Mouse (Mus musculus): ENCODE data around the gene Olfr1367. TPM values are rescaled to one million over a fixed set of nuclear protein-coding genes. Genes with fewer than 3 reads are reported as not detected.
"Not testable (repeated sequence)": the region's sequence is repeated elsewhere in the genome, so short reads cannot be mapped to it uniquely, and the experiment has no call there.

Gene Olfr1367
- polyA plus RNA-seq, 1 experiment from 2014 or later: not detected

DNA sequence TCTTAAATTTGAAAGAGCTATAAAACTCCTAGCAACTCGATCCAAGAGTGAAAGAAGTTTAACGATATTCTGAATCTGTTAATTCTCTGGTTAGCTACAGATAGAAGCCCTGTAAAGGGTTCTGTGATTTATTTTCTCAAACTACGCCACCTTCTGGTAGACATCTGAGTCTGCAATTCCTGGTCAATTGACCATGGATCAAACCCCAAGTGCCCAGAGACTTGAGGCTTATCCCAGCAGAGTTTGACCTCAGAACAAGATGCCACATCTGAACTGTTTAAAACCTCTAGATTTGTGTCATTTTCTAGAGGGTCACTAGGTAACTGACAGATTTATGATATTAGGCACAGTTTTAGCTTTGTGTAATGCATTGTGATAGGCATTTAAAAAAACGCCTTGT, 20.5 kb upstream of the Olfr1367 start:
- Histone ChIP-seq H3K4me2 (peak overlapping the region; percentile 68), H3K4me1 (peaks cover 19% of the 10 kb centered on the region), H3K4me3 (0 out of 2 replicates have a peak overlapping the region, but pooled peaks have one; percentile 53), H3K36me3 (no peaks in the 10 kb centered on the region), H3K27me3 (replicated peaks) (peaks cover 45% of the 10 kb centered on the region), H3K27ac (no peak overlapping the region), H3K9me3 (replicated peaks) (no peaks in the 10 kb centered on the region), H3K9ac (no peak overlapping the region)
- no peak for ATAC-seq
- 6% methylated on average over 4 of the region's 4 CpGs for WGBS (ENCODE audit: insufficient replicate concordance)

DNA sequence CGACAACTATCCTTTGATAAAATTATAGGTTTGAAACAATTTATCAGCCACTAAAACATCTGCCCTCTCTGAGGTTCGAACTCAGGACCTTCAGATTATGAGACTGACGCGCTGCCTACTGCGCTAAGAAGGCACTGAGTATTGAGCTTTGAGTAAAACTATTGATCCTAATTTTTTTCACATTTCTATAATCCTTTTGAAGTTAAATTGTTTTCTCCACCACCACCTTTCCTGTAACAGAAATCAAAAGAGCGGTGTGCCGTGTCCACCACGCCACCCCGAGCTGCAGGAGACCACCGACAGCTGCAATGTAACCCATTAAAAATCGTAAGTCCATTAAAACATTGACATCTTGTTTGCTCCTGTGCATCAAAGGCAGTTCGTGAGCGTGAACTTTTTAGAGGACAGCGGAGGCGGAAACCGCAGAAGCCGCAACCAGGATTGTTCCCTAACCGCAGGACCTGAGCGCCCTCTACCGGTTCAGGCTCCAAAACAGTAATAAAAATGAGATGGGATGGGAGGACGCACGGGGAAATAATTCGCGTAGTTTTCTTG, 20.0 kb upstream of the Olfr1367 start:
- peaks cover 40% of the 10 kb centered on the region for H3K27me3 ChIP-seq (replicated peaks)
- H3K36me3 ChIP-seq: no peaks in the 10 kb centered on the region
- no peaks in the 10 kb centered on the region for H3K9me3 ChIP-seq (replicated peaks)
- peaks cover 18% of the 10 kb centered on the region for H3K4me1 ChIP-seq
- H3K4me2 ChIP-seq: peak overlapping the region; percentile 68
- no peak overlapping the region for H3K27ac ChIP-seq
- H3K4me3 ChIP-seq: peak overlapping the region; percentile 53
- ATAC-seq: peak; percentile 73; the same call in 1 of the 2 replicates
- under 1% methylated on average over 24 of the region's 24 CpGs for WGBS (ENCODE audit: insufficient replicate concordance)
- H3K9ac ChIP-seq: 0 out of 2 replicates have a peak overlapping the region, but pooled peaks have one; percentile 17

DNA sequence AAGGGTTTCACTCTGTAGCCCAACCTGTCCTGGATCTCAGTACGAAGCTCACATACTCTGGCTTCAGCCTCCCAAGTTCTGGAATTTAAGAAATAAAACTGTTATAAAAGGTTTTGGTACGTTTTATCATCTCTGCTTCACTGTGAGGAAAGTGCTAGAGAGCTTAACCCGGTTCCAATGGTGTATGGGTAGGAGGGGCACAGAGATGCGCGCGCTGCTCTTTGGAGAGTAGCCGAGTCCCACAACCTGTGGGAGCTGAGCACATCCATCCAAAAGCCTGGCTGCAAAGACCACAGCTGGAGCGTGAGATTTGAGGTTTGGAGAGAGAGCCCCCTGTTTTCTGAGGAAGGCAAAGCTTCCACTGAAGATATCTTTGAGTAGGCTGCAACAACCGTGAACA, 19.3 kb upstream of the Olfr1367 start:
- peak; percentile 58; the same call in 1 of the 2 replicates for ATAC-seq

DNA sequence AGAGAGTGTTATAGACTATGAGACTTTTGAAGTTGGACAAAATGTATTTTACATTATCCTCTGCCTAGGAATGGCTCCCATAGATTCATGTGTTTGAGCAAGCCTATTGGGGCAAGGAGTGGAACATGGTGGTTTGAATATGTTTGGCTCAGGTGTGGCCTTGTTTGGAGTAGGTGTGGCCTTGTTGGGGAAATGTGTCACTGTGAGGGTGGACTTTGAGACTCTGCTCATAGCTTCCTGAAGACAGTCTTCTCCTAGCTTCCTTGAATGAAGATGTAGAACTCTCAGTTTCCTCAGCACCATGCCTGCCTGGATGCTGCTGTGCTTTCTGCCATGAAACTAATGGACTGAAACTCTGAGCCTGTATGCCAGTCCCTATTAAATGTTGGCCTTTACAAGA, 3.9 kb downstream of the Olfr1367 start:
- H3K27me3 ChIP-seq (replicated peaks): 0 out of 2 replicates have a peak, but pooled peaks cover 8% of the 10 kb centered on the region
- no peaks in the 10 kb centered on the region for H3K36me3 ChIP-seq
- H3K4me2 ChIP-seq: no peak overlapping the region
- H3K9me3 ChIP-seq (replicated peaks): no peaks in the 10 kb centered on the region
- no peak overlapping the region for H3K9ac ChIP-seq
- H3K27ac ChIP-seq: no peak overlapping the region
- ATAC-seq: no peak
- H3K4me1 ChIP-seq: no peaks in the 10 kb centered on the region
- H3K4me3 ChIP-seq: no peak overlapping the region

More for the DNA sequence above, 19.3 kb upstream of the Olfr1367 start:
- 2% methylated on average over 9 of the region's 9 CpGs for WGBS (ENCODE audit: insufficient replicate concordance)
- peaks cover 13% of the 10 kb centered on the region for H3K4me1 ChIP-seq
- no peaks in the 10 kb centered on the region for H3K36me3 ChIP-seq
- H3K9ac ChIP-seq: peak overlapping the region; percentile 17; the same call in 1 of the 2 replicates
- H3K27me3 ChIP-seq (replicated peaks): peaks cover 35% of the 10 kb centered on the region
- H3K4me3 ChIP-seq: peak overlapping the region; percentile 53
- H3K4me2 ChIP-seq: peak overlapping the region; percentile 68
- H3K27ac ChIP-seq: no peak overlapping the region
- H3K9me3 ChIP-seq (replicated peaks): no peaks in the 10 kb centered on the region

DNA sequence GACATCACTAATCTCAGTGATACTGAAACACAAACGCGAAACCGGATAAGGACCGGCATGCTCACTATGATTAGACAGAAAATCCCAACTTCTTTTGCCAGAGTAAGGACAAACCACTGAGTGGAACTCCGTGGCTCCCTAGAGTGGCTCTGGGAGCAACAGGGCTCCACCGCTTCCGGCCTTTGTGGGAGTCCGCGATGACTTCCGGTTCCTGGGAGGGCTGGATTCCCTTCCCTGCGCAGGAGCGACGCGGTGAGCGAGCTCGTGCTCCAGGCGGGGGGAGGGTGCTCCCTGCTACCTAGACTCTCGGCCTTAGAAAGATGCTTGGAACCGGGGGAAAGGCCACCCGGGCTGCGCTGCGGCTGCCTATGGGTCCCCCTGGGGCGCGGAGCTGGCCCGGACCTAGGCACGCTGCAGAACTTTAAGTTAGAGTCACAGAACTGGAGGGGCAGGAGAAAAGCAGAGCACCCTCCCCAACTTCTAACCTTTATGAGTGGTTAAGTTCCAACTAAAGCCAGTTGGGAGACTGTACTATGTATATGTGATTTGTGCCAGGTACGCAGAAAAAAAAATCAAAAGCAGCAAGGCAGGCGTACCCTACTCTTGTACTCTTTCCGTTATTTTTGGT, 16.0 kb downstream of the Olfr1367 start, which contains the start of gene Zscan12:
Gene Zscan12, plus strand, starts transcription at position 200 of the 628 bp plus-strand sequence.
- H3K27ac ChIP-seq: peak within 1 kb of the TSS; percentile 75
- H3K4me3 ChIP-seq: peak within 1 kb of the TSS; percentile 72
- peak within 1 kb of the TSS; percentile 66 for H3K4me2 ChIP-seq
- no peaks in the 10 kb centered on the region for H3K27me3 ChIP-seq (replicated peaks)
- ATAC-seq: peak; percentile 100
- peaks cover 16% of the 10 kb centered on the region for H3K36me3 ChIP-seq
- WGBS (ENCODE audit: insufficient replicate concordance): under 1% methylated on average over 29 of the region's 29 CpGs
- peak within 1 kb of the TSS; percentile 85 for H3K9ac ChIP-seq
- H3K4me1 ChIP-seq: peaks cover 26% of the 10 kb centered on the region
- no peaks in the 10 kb centered on the region for H3K9me3 ChIP-seq (replicated peaks)

DNA sequence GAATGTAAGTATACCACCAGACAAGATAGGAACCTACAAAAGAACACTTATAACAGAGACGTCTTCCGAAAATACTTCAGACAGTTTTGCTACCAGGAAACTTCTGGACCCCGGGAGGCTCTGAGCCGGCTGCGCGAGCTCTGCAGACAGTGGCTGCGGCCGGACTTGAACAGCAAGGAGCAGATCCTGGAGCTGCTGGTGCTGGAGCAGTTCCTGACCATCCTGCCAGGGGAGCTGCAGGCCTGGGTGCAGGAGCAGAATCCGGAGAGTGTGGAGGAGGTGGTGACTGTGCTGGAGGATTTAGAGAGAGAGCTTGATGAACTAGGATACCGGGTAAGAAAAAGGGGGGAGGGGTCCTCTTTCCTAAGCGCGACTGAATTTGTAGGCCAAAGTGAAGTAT, 17.0 kb downstream of the Olfr1367 start:
- H3K4me1 ChIP-seq: peaks cover 33% of the 10 kb centered on the region
- no peaks in the 10 kb centered on the region for H3K27me3 ChIP-seq (replicated peaks)
- peak overlapping the region; percentile 72 for H3K4me3 ChIP-seq
- peak overlapping the region; percentile 66 for H3K4me2 ChIP-seq
- no peak for ATAC-seq
- no peak overlapping the region for H3K27ac ChIP-seq
- WGBS (ENCODE audit: insufficient replicate concordance): 65% methylated on average over 12 of the region's 12 CpGs
- H3K36me3 ChIP-seq: peaks cover 21% of the 10 kb centered on the region
- peak overlapping the region; percentile 85 for H3K9ac ChIP-seq
- no peaks in the 10 kb centered on the region for H3K9me3 ChIP-seq (replicated peaks)

DNA sequence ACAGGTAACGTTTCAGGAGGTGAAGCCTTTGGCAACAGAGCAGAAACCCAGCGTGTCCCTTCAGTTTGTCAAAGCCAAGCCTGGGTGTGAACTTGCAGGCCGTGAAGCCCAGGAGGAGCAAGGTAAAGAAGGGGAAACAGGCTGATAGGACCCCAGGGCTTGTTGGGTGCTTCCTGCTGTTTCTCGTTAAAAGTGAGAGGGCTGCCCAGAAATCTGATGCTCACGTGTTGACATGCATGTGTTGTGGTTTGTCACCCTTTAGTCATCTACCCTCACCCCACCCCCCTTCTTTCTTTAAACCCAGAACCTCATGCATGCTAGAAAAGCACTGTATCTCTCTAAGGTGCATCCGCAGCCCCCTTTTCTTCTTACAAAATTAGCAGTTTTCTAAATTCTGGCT, 19.9 kb downstream of the Olfr1367 start:
- 60% methylated on average over 6 of the region's 6 CpGs for WGBS (ENCODE audit: insufficient replicate concordance)
- H3K4me2 ChIP-seq: no peak overlapping the region
- no peak overlapping the region for H3K9ac ChIP-seq
- H3K27ac ChIP-seq: no peak overlapping the region
- H3K4me1 ChIP-seq: peaks cover 33% of the 10 kb centered on the region
- H3K4me3 ChIP-seq: no peak overlapping the region
- no peak for ATAC-seq
- no peaks in the 10 kb centered on the region for H3K9me3 ChIP-seq (replicated peaks)
- H3K36me3 ChIP-seq: peaks cover 45% of the 10 kb centered on the region
- no peaks in the 10 kb centered on the region for H3K27me3 ChIP-seq (replicated peaks)

DNA sequence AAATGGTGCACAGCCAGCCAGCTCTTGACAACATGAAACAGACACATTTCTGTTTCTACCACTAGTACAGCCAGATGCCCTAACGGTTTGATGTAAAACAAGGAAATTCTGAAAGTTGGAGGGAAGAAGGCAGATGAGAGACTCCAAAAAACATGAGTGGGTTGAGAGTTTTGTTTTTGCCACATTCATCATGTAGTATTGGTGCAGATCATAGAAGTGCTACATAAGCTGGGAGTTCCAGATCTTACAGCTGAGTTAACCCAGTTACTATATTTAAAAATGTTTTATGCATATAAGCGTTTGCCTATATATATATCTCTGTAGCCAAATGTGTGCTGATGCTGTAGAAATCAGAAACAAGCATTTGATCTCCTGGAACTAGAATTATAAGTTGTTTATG, 26.0 kb downstream of the Olfr1367 start:
- WGBS (ENCODE audit: insufficient replicate concordance): 76% methylated on average over 2 of the region's 2 CpGs

DNA sequence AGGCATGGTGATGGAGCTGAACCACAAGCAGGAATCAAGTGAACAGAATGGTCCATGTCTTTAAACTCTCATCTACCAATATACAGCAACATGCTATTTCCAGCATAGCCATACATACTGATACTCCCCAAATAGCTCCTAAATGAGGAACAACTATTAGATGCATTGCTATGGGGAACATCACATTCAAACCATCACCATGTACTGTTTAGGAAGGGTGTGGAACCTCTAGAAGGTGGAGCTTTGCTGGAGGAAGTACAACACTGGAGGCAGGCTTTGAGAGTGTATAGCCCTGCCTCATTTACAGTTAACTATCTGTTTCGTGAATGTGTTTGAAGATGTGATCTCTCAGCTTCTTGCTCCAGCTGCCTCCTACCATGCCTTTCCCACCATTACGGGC, 31.1 kb downstream of the Olfr1367 start:
- no peak overlapping the region for H3K4me2 ChIP-seq
- no peaks in the 10 kb centered on the region for H3K4me1 ChIP-seq
- H3K9me3 ChIP-seq (replicated peaks): no peaks in the 10 kb centered on the region
- no peak overlapping the region for H3K9ac ChIP-seq
- H3K36me3 ChIP-seq: no peaks in the 10 kb centered on the region
- WGBS (ENCODE audit: insufficient replicate concordance): 73% methylated on average over 2 of the region's 2 CpGs
- no peak overlapping the region for H3K27ac ChIP-seq
- no peaks in the 10 kb centered on the region for H3K27me3 ChIP-seq (replicated peaks)
- no peak for ATAC-seq
- H3K4me3 ChIP-seq: no peak overlapping the region

More for the DNA sequence above, 26.0 kb downstream of the Olfr1367 start:
- Histone ChIP-seq H3K4me2 (no peak overlapping the region), H3K36me3 (peaks cover 29% of the 10 kb centered on the region), H3K27ac (no peak overlapping the region), H3K9me3 (replicated peaks) (no peaks in the 10 kb centered on the region), H3K4me3 (no peak overlapping the region), H3K9ac (no peak overlapping the region), H3K4me1 (peaks cover 7% of the 10 kb centered on the region; the same call in 1 of the 2 replicates), H3K27me3 (replicated peaks) (no peaks in the 10 kb centered on the region)
- no peak for ATAC-seq

DNA sequence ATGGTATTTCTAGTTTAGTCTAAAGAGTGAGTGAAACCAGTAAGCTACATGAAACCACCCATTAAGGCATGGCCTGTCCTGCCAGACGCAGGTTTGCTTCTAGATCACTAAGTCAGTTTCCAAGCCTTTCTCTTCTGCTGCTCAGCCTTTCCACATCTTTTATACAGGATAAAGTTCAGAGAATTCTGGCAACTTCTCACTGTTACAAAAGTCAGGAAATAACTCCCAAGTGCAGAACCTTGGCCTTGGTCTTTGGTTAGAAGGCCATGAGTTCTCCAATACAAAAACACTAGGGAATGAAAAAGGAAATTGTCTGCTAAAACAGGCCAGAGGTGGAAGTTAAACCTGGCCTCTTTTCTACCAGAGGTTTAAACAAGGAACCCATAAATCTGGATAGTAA, 48.5 kb downstream of the Olfr1367 start:
- Histone ChIP-seq H3K9me3 (replicated peaks) (no peaks in the 10 kb centered on the region), H3K4me3 (no peak overlapping the region), H3K4me2 (no peak overlapping the region), H3K9ac (no peak overlapping the region), H3K4me1 (peaks cover 15% of the 10 kb centered on the region), H3K27me3 (replicated peaks) (no peaks in the 10 kb centered on the region), H3K36me3 (peaks cover 81% of the 10 kb centered on the region), H3K27ac (no peak overlapping the region)
- no peak for ATAC-seq
- 80% methylated on average over 1 of the region's 1 CpGs for WGBS (ENCODE audit: insufficient replicate concordance)

DNA sequence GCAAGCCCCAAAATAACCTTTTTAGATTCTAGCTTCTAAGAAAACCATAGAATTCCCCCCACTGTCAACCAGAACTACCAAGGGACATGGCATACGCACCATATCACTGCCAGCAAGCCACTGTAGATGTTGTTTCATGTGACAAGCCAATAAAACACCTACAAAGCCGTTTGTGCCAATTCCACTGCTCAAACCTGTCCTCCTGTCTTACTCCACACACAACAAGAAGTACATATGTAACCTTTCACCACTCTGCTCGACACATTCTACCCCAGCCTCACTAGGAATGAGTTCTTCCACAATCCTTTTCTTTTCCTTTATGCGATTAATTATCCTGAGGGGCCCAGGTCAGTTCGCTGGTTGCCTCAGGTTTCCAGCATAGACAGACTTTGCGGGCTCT, 48.9 kb downstream of the Olfr1367 start:
- peaks cover 80% of the 10 kb centered on the region for H3K36me3 ChIP-seq
- no peak overlapping the region for H3K4me3 ChIP-seq

DNA sequence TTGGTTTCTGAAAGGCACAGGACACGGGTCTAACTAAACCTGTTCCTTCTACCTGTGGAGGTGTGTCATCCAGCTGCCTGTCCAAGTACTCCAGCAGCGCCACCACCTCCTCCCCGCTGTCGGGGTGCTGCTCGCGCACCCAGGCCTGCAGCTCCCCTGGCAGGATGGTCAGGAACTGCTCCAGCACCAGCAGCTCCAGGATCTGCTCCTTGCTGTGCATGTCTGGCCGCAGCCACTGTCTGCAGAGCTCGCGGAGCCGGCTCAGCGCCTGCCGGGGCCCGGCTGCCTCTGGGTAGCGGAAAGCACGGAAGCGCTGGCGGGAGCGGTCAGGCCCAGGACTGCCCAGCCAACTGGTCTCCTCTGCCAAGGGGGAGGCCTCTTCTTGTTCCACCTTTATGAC, 49.3 kb downstream of the Olfr1367 start:
- Histone ChIP-seq H3K4me1 (peaks cover 21% of the 10 kb centered on the region), H3K36me3 (peaks cover 79% of the 10 kb centered on the region)
- H3K27ac ChIP-seq; H3K4me2 ChIP-seq; H3K9ac ChIP-seq; ATAC-seq; H3K4me3 ChIP-seq; H3K9me3 ChIP-seq (replicated peaks); H3K27me3 ChIP-seq (replicated peaks): not testable (repeated sequence)
- 91% methylated on average over 18 of the region's 18 CpGs for WGBS (ENCODE audit: insufficient replicate concordance)

More for the DNA sequence above, 48.9 kb downstream of the Olfr1367 start:
- ATAC-seq: no peak
- Histone ChIP-seq H3K4me2 (no peak overlapping the region), H3K9ac (no peak overlapping the region), H3K27me3 (replicated peaks) (no peaks in the 10 kb centered on the region), H3K4me1 (peaks cover 17% of the 10 kb centered on the region), H3K9me3 (replicated peaks) (no peaks in the 10 kb centered on the region), H3K27ac (no peak overlapping the region)
- 85% methylated on average over 6 of the region's 6 CpGs for WGBS (ENCODE audit: insufficient replicate concordance)

Measured in liver, embryonic 12.5 days (tissue).